Mouse (Mus musculus) left cerebral cortex, postnatal 10 days (tissue): Measurements from ENCODE around the gene Wnt7b. TPM values are rescaled to one million over a fixed set of nuclear protein-coding genes. Genes with fewer than 3 reads are reported as not detected.

Source experiments
- DNase-seq, 2 experiments: peaks; one replicate each; pipeline ENCODE4 v3.0.0; 2021 to 2022; ENCODE audit warnings: low spot score in 2 of 2, mixed read lengths in 1 of 2; ENCODE audit errors: extremely low spot score in 1 of 2
- intact Hi-C: fragments of 180-260 bp; cut with DNase I; formaldehyde crosslinking; loops from one replicate; pipeline ENCODE4 v1.15.1; 2025
- total RNA-seq, 2 experiments: library from RNA; stranded (reverse); gene quantifications; 2 replicates each; pipeline ENCODE4 v1.2.3; 2021

Gene Wnt7b
- total RNA-seq = 10 to 100 TPM; 44.4 to 52.6 TPM

DNA sequence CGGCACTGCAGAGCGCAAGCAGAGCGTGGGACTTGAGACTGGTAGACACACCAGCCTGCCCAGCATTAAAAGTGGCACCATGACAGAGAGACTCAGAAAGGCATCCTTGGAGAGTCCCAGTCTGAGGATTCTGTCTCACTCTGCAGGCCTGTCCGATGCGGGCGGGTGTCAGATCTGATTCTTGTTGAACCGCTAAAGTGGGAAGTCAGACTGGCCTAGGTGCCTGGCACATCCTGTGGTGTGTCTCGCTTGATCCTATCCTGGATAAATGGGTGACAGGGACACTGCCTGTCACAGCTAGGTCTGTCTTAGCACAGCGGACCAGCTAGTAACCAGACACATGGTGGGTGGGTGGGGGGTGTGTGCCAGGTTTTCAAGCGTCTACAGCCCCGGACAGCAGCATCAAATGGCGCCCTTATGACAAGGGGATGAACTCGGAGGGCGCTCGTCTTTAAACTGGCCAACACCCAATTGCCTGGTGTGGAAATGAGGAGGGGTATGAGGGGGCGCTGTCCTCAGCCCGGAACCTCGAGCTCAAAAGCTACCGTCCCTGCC is at the start of gene Wnt7b:
Wnt7b (minus strand) TSS at position 118 of the 555 bp plus-strand sequence.
- intact Hi-C loops = loop anchor here (5.0 kb wide), 3 partner anchors 105 to 430 kb away; no protein-coding TSS in a partner anchor
- DNase-seq = no peak

DNA sequence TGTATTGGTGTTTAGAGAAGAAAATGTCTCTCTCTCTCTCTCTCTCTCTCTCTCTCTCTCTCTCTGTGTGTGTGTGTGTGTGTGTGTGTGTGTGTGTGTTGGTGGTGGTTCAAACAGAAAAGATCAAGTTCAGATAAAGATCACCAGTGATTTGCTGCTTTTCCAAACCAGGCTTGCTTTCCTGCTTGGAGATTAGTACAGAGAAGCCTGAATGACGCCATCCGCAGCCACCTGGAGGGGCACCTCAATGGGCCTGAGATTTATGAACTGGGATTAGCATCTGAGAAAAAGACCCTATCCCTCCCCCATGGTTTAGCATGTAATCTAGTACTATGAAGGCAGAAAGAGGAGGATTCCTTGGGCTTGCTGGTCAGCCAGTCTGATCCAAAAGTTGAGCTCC is 49.3 kb upstream of the Wnt7b start:
- no peak for DNase-seq
- intact Hi-C loops = no loop called here

DNA sequence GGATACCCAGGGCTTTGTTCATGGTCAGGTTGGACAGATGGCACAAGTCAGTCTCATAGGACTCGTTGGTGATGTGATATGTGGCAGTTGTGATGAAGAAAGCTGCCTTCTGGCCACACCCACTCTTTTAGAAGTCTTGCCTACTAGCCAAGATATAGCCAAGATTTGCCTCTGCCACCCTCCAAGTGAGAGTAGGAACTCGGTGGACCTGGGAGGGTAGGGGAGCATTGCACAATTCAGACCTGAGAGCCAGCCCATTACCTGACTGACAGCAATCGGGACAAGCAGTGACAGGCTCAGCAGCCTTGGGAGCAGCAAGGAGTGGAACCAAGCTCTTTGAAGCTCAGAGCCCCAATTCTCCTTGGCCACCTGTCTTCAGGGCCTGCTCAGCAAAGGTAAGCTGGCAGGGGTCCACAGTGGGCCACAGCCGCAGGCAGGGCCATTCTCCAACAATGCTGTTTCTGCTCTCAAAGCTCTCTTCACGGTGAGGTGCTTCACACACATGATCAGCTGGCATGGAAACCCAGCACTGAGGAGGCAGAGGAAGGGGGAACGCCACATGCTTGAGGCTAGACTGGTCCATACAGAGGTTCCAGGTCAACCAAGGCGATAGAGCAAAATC is 47.8 kb upstream of the Wnt7b start:
- intact Hi-C loops = no loop called here
- no peak for DNase-seq

DNA sequence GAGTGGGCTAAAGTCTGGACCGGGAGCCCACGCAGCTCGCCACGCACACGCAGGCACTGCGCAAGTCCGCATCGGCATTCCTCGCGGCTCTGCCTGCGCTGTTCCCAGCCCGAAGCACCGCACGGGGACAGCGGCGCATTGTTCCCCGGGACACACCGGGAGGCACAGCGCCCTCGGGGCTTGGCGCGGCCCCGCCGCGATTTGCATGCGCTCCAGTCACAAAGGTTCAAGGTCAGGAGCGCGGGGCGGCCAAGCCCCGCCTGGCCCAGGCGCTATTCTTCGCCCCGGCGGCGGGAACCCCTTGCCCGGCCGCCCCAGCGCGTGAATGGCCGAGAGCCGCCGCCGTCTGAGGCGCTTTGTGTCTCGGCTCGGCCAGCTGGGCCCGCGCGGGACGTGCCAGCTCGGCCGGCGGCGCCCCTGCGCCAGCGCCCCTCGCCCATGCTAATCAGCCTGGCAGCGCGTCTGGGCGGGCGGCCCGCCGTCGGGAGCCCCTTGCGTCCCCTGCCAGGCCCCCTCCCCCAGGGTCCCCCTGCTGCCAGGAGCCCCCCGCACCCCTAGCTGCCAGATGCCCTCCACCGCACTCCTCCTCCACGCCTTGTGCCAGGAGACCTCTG is 43.5 kb upstream of the Wnt7b start:
- intact Hi-C loops = no loop called here
- peak; percentile 49 to 77 for DNase-seq

DNA sequence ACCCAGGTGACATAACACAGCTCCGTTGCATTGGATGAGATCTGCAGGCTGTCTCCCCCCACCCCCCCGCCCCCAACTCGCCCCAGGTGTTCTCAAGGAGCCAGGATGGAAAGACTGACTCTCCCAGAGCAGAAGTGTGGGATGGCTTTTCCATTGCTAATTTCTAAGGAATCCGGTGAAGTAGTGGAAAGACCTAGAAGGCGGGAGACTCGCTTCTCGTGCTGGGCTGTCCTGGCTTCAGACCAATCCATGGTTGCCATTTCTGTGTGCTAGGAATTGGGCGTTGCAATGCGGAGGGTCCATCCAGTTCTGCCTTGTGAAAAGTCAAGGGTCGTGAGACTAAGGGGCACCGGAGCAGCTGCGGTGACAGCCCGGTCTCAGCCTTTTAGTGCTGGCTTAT is 39.9 kb upstream of the Wnt7b start:
- intact Hi-C loops = no loop called here
- DNase-seq = no peak

DNA sequence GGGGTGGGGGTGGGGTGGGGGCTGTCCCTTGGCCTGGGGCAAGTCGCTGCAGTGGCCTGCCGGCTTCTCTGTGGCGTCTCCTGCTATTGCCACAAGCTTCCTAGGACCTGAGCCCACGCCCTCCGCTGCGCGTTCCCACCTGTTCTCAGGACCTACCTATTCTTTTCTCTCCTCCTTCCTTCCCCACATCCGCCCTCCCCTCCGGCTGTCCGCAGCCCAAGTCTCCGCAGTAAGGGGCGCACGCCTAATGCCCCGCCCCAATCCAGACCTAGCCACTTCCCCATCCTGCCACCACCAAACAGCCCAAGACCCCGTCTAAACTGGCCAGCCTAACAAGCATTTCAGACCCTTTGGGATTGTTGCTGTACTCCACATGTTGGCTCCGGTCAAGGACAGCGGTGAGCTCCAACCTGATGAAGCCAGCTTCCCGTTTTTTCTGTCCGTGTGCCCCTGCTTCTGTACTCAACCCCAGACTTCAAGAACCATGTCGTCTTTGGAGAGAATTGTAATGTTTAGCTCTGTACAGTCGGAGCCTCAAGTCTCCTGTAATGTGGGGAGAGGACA is 33.3 kb upstream of the Wnt7b start:
- intact Hi-C loops = no loop called here
- DNase-seq = no peak

DNA sequence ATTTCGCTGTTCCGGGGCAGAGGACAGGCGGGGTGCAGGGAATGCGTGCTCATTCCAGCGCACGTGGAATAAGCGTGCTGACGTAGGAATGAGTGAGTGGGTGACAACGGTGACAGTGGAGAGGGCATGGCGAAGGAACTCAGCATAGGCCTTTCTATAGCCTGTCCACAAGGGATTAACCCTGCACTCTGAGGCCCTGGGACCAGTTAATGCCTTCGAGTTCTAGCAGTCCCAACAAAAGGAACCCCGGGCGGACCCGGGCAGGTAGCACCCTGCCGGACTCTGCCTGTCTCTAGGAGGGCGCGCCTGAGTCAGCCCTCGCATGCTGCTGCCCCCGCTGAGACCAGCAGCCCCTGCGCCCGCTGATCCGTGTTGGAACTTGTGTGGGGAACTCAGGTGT is 32.8 kb upstream of the Wnt7b start:
- DNase-seq = no peak
- intact Hi-C loops = no loop called here

DNA sequence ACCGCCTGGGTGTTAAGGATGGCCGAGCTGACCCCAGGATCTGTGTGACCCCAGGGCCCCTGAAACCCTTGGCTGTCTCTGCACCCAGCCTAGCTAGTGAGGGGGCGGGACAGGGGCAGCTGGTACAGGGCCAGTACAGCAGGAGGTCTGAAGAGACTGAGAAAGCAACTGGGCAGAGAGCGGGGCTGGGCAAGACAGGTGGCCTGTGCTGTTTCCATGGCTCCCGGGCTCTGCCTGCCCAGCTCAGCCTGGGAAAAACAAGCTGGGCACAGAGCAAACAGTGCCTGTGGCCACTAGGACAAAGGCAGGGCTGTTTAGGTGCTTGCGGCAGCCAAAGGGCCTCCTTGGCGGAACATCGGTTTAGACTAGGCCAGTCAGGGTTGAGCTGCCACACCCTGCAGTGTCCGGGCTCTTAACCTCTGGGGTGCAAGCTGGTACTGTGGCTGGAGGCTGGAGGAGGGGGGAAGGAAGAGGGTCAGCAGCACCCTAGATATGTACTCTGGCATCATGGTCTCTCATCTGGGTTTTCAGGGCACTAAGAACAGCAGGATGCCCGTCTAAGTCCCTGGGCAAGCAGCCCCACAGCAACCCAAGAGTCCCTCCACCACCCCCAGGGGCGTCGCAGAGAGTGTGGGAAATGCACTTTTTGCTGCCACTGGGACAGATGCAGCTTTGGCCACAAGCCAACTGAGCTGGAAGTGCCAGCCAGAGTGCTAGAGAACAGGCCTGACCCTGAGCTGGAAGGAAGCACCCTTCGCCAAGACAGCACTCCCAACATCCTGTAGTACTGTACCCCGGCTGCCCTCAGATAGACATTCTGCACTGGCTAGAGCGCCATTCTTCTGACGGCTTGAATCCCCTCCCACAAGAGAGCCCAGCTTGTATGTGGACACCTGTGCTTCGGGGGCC is 31.3 kb upstream of the Wnt7b start:
- peak; percentile 77 to 81 for DNase-seq
- intact Hi-C loops = loop anchor here (5.0 kb wide), 2 partner anchors 59 to 74 kb away; no protein-coding TSS in a partner anchor

DNA sequence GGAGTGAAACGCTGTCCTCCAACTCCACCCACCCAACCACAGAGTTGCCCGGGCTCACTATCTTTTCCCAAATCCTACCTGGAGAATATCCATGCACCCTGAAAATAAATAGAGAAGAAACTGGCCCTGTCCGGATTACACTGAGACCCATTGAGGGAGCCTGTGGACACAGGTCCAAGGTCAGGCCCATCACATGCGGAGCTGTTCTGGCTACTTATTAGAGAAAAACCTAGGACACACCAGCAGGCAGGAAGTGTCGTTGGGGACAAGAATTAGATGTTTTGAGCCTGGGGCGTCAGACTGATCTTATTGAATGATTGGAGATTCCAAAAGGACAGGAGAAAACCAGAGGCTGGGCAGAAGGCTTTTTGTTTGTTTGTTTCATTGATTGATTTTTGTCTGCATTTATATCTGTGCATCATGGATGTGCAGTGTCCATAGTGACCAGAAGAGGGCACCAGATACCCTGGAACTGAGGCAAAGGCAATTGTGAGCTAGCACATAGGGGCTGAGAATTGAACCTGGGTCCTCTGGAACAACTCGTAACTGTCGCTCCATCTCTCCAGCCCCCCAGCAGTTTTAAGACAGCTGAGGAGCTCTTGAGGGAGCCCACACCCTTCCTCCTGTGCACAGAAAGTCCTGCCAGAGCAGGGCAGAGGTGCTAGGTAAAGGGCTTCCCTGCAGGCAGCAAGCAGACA is 30.5 kb upstream of the Wnt7b start:
- no peak for DNase-seq
- intact Hi-C loops = loop anchor here (5.0 kb wide), 2 partner anchors 59 to 74 kb away; no protein-coding TSS in a partner anchor

DNA sequence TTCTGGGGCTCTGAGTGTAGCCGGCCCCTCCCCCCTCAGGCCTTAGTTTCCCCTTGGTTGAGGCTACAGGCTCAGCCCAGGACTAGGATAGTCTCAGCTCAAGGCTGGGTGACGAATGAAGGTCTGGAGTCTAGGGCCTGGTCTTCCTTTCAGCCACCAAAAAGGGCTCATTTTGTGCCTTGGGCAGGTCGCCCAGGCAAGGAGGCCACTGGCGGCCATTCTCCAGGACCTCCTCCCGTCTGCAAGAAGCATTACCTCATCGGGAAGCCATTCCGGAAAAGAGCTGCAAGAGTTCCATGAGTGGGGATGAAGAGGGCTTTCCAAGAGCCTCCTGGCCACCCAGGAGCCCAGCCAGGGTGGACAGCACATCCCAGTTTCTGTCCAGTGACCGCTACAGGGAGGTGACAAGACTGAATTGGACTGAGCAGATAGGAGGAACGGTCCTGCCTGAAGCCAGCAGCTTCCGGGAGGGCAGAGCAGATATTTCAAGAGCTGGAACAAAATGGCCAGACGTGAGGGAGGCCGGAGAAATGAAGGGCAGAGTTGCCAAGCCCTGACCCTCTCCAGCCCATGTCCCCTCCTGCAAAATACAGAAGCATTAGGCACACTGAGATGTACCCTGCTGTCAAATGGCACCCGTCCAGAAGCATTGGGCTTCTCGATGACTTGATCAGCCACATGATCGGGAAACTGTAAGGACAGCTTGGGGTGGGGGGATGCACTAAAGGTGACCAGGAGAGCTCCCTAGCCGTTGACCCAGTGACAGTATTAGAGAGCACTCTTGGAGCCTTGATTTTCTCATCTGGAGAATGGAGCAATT is 29.6 kb upstream of the Wnt7b start:
- intact Hi-C loops = loop anchor here (5.0 kb wide), 2 partner anchors 60 to 75 kb away; no protein-coding TSS in a partner anchor
- DNase-seq = peak; percentile 49 to 60

DNA sequence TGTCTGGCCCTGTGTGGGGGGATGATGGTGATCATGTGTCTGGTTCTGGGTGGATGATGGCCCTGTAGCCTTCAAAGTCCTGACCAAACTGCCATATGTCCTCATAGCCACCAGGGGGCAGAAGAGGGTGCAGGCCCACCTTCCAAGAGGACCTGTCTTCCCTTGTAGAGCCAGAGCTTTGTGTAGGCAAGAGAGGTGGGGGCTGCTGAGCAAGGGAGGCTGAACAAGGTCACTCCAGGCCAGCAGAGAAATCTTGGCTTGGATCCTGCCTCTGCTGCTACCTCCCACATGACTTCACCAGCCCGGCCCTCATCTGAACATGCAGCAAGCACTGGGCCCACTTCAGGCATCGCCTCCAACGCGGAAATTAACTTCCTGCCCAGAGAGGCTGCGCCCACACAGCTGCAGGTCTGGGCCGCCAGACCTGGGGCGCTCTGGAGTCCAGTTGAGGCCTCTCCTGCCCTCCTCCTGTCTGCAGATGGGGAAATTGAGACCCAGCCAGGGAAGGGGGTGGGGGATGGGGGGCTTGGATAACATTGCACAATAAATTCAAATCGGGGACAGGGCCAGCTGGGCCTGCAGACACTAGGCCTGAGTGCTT is 28.4 kb upstream of the Wnt7b start:
- intact Hi-C loops = loop anchor here (1.0 to 5.0 kb wide), 3 partner anchors 62 to 99 kb away; no protein-coding TSS in a partner anchor
- DNase-seq = peak; percentile 82 to 94

DNA sequence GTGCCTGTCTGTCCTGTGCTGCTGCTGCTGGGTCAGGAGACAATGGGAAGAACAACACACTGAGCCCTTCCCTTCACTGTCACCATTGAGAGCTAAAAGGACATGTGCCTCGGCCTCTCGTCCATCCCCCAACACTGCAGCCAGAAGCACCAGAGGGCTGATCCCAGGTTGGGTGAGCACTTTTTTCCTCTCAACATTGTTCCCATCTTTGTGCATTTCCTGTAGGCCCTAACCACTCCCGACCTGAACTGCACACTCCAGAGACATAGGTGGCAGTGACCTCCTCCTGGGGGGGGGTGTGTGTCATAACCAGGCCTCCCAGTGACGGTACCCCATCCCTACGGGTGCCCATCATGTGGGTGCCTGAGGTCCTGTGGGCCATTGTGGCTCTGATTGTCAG is 27.8 kb upstream of the Wnt7b start:
- DNase-seq = no peak
- intact Hi-C loops = loop anchor here (1.0 to 5.0 kb wide), 3 partner anchors 62 to 99 kb away; no protein-coding TSS in a partner anchor

DNA sequence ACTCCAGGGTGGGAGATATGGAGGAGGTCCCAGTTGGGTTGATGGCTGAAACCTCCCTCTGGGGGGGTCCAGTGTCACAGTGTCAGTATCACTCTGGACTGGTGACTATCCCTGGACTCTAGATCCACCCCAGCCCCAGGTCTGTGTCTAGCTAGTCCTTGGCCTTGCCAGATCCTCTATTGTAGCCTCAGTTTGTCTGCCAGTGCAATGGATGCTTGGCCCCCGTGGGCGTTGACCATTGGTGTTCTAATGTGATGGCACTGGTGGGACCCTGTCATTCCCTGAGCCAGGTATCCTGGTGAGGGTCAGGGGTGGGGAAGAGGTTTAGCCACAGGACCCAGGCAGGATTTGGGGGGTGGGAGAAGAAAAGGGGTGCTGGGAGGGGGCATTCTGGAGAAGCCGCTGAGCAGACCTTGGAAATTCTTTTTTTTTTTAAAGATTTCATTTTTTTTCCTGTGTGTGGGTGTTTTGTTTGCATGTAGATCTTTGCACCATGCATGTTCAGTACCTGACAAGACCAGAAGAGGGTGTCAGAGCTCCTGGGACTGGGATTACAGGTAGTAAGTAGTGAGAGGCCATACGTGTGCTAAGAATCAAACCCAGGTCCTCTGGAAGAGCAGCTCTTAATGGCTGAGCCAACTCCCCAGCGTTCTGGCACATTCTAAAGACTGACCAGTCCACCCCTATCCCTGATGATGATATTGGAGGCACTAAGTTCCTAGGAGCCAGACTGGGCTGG is 27.2 kb upstream of the Wnt7b start:
- intact Hi-C loops = loop anchor here (1.0 to 5.0 kb wide), 3 partner anchors 63 to 100 kb away; no protein-coding TSS in a partner anchor
- no peak for DNase-seq

DNA sequence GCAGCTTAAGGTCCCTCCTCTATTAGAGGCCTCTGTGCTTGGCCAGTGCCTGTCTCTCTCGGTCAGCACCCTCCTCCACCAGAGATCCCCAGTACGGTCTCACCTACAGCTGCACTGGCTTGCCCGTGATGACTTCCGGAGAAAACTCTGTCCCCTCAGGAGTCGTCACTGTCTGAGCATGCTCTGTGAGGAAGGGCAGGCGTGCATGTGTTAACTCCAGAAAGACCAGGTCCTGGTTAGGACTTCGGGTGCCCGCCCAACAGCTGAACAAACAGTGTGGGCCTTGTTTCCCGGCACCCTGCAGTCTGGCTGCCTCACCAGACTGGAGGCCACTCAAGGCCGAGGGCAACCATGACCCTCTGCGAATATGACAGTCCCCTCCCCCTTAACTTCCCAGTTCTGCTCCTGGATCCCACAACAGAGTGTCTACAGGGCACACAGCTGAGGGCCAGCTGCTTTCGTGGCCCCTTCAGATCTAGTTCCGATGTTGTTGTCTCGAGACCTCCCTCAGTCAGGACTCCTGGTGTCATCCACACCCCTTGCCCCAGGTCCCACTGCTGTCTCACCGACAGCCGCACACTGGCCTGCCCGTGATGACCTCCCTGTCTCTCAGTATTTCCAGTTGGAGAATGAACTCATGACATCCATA is 23.8 kb upstream of the Wnt7b start:
- peak in 1 of 2 experiments; percentile 90 for DNase-seq
- intact Hi-C loops = no loop called here

DNA sequence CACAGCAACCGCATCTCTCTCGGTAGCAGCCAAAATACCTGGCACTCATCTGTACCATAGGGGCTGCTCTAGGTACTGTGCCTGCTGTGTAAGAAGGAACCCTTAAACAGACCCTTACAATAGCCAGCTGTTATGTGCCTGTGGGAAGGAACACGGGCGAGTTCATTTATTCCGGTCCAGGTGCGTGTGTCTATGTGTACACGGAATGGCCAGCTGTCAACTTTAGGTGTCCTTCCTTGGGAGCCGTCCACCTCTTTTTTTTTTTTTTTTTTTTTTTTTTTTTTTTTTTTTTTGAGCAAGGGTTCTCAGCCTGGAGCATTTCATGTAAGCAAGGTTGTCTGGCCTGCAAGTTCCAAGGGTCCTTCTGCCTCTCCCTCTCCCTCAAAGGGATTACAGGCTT is 22.7 kb upstream of the Wnt7b start:
- intact Hi-C loops = no loop called here
- DNase-seq = no peak

DNA sequence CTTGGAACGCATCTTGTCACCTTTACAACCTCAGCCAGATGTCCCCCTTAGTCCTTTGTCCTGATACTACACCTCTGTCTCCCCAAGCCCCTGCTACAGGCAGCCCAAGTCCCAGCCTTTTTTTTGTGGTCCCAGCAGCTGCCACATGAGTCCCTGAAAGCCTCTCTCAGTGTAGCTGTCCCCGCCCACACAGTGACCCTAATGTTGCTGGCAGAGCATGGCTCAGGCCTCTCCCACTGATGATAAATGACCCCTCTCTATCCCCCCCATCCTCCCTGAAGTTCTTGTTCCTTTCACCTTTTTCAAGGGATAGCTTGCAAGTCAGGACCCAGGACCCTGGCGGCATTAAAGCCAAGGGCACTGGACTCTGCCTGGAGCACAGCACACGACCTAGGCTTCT is 22.2 kb upstream of the Wnt7b start:
- intact Hi-C loops = no loop called here

More for the DNA sequence above, 22.2 kb upstream of the Wnt7b start:
- DNase-seq = no peak
